Mouse (Mus musculus) embryonic fibroblast, embryonic 13.5 days (primary cell): ENCODE data around the gene Gm20878.
"Not testable (repeated sequence)": the region's sequence is repeated elsewhere in the genome, so short reads cannot be mapped to it uniquely, and the experiment has no call there.

Experiments
- CTCF ChIP-seq: IDR thresholded peaks from 2 replicates; pipeline ENCODE4 v1.5.1; 2011; ENCODE audit warnings: mild to moderate bottlenecking, control low read depth, low read length, moderate library complexity, borderline replicate concordance; ENCODE audit not compliant: insufficient read depth
- POLR2A ChIP-seq: IDR thresholded peaks from 2 replicates; pipeline ENCODE4 v1.6.1; 2011; ENCODE audit warnings: low read depth, mild to moderate bottlenecking, control low read depth, low read length, moderate library complexity

GRCm38 (mm10) chr4:41903310-41903709 lies 38.1 kb upstream of the Gm20878 start, which contains the start of gene Gm21541:
- not testable (repeated sequence) for TF ChIP-seq CTCF, POLR2A
